Mouse (Mus musculus) bone marrow, adult 2 months (tissue): ENCODE data around the gene Xrra1. TPM values are rescaled to one million over a fixed set of nuclear protein-coding genes. Genes with fewer than 3 reads are reported as not detected.

Experiments used
- H3K27ac ChIP-seq: fragments of 200-500 bp; 2 replicates; pipeline ENCODE4 v1.5.1; 2012; ENCODE audit warnings: low read depth, mild to moderate bottlenecking, control low read depth, inconsistent platforms, low read length; ENCODE audit not compliant: control insufficient read depth, poor library complexity, insufficient read depth
- H3K4me1 ChIP-seq: fragments of 200-500 bp; 2 replicates; pipeline ENCODE4 v1.6.1; 2011; ENCODE audit warnings: low read length; ENCODE audit not compliant: control insufficient read depth, insufficient read depth
- H3K4me3 ChIP-seq: fragments of 200-500 bp; replicated peaks from 2 replicates; pipeline ENCODE3; 2011; ENCODE audit warnings: mild to moderate bottlenecking, low read depth, low read length, control low read depth; ENCODE audit not compliant: control insufficient read depth
- CTCF ChIP-seq: fragments of 200-500 bp; IDR thresholded peaks from 2 replicates; pipeline ENCODE4 v1.5.1; 2011; ENCODE audit warnings: low read length, control low read depth; ENCODE audit not compliant: control insufficient read depth, insufficient read depth
- POLR2A ChIP-seq: fragments of 200-500 bp; IDR thresholded peaks from 2 replicates; pipeline ENCODE4 v1.6.1; 2011; ENCODE audit warnings: low read depth, mild to moderate bottlenecking, control low read depth, low read length, borderline replicate concordance; ENCODE audit not compliant: control insufficient read depth
- WGBS: fragments of 180-500 bp; shearing (Covaris S2); methylation state at CpG from one replicate; pipeline ENCODE4 v1.1.7; 2018; 5-methylcytosine and 5-hydroxymethylcytosine counted together
- polyA plus RNA-seq: library from polyadenylated mRNA; stranded (reverse); fragments of >200 nt; gene quantifications from 2 replicates; pipeline ENCODE4 v1.2.4, GENCODE M21; 2011; ENCODE audit warnings: low replicate concordance; ENCODE audit not compliant: missing spikeins, insufficient read depth, insufficient read length

The Xrra1 gene
- polyA plus RNA-seq, 1 experiment = not detected

DNA sequence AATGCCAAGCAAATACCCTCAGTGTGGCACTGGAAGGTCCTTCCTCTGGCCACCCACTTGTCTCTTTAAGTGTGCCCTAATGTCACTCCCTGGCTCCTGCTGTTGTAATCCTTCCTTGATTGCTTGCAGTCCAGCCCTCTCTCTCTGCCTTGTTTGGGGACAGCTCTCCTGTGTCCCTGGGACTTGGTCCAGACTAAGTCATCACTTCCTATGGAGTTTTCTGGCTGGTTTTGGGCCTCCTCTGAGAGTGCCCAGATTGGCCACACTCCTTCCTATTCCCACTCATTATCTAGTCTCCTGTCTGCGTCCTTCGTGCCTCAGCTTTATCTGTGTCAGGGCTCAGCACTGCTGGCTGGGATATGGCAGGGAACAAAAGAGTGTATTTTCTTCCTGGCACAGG is 56.6 kb downstream of the Xrra1 start:
- Histone ChIP-seq H3K27ac (no peak overlapping the region), H3K4me3 (no peak overlapping the region), H3K4me1 (no peaks in the 10 kb centered on the region)
- WGBS = 79% methylated on average over 2 of the region's 2 CpGs
- TF ChIP-seq CTCF = no peak
- no peak for TF ChIP-seq POLR2A

DNA sequence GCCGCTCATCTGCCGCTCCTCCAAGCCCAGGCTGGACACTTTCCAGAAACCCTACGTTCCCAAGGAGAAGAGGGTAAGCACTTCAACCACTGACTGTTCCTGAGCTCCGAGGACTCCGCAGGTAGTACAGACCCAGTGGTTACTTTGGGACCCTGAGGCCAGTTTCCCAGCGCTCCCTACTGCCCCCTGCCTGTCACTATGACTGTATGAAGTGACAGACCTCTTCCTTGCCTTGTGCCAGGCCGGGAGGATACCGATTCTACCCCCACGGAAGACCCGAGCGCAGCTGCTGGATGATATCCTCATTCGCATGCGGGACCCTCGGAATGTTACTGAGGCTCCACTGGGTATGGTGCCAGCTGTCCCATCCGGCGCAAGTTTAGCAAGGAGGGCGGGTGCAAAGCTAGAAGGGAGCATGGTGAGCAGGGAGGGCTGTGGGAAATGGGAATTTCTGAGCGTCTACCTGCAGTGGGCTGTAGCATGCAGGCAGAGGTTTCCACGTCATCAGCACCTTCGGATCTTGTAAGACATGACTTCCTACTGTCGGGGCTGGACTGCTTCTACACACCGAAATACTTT is 57.9 kb downstream of the Xrra1 start:
- 8% methylated on average over 22 of the region's 22 CpGs for WGBS
- H3K4me3 ChIP-seq = no peak overlapping the region
- no peak overlapping the region for H3K27ac ChIP-seq
- TF ChIP-seq CTCF (peak; percentile 54; the same call in 1 of the 2 replicates), POLR2A (no peak)
- H3K4me1 ChIP-seq = no peaks in the 10 kb centered on the region

DNA sequence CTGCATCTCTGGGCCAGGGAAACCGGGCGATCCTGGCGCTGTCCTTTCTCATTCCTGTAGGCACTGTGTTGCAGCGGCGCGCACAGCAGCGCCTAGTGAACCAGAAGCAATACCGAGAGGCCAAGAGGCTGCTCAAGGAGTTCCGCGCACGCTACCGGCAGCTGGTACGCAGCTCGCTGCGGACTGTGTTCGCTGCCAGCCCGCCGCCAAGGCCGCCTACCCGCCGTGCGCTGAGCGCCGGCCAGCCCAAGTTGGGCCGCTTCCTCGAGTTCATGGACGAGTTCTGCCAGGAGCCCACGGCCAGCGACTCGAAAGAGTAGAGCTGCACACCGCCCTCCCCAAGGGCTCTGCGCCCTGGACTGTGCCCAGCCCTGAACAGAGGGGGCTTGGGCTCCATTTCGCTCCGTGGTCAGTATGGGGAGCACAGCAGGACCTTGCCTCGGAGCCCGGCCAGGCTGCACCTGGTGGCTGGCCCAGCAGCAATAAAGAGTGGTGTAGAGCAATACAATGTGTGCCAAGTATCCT is 58.5 kb downstream of the Xrra1 start:
- Histone ChIP-seq H3K27ac (no peak overlapping the region), H3K4me1 (no peaks in the 10 kb centered on the region)
- 2% methylated on average over 36 of the region's 36 CpGs for WGBS

DNA sequence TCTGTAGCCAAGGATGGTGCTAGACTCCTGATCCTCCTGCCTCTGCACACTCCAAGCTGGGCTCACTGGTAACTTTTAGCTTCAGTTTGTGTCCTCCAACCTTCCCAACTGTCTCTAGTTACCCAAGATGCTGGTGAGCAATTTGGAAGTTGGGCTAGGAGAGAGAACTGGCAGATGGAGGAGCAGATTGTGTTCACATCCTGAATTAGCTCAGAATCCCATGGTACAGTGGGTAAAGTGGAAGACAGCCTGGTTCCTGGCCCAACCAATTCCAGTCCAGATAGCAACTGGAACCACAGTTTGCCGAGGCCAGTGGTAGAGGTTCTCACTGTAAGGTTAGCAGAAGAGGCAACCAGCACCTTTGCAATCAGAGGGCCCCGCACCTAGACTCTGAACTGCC is 60.2 kb downstream of the Xrra1 start:
- Histone ChIP-seq H3K4me3 (no peak overlapping the region), H3K27ac (no peak overlapping the region), H3K4me1 (no peaks in the 10 kb centered on the region)
- 81% methylated on average over 2 of the region's 2 CpGs for WGBS
- TF ChIP-seq CTCF (no peak), POLR2A (no peak)

More for the DNA sequence above, 58.5 kb downstream of the Xrra1 start:
- H3K4me3 ChIP-seq = no peak overlapping the region
- TF ChIP-seq CTCF (no peak), POLR2A (no peak)

DNA sequence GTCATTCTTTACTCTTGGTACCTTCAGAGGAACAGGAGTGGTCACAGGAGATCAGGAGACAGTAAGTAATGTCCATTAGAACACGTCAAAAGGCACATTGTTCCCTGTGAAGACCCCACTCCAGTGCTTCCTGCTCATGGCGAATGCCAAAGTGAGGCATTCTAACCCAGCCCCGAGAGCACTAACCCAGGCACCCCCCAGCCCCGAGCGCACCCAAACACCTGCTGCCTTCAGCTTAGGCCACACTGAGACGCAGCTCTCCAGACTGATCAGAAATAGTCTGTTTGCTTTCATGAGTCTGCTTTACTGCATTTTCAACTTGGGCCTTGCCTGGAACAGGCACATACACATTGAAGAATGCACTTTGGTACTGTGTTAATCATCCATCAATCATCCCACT is 61.1 kb downstream of the Xrra1 start:
- H3K27ac ChIP-seq = no peak overlapping the region

DNA sequence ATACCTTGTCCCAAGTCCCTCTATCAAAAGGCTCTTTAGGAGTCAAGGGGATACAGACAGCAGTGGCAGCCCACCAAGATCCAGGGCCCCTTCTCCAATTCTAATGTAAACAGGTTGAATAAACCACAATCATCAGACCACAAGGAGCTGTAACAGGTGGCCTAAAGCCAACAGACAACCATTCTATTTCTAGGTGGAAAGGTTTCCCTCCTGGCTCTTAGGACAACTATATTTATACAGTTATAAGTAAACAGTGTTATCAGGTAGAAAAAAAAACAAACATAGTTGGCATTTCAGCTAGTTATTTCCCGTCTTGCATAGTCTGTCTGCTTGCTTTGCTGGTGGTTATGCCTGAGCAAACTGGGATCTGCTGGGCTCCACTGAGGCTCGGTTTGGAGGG is 61.5 kb downstream of the Xrra1 start:
- H3K4me3 ChIP-seq = no peak overlapping the region
- WGBS = 75% methylated on average over 2 of the region's 2 CpGs
- H3K4me1 ChIP-seq = no peaks in the 10 kb centered on the region
- TF ChIP-seq POLR2A (no peak), CTCF (no peak)
- no peak overlapping the region for H3K27ac ChIP-seq

More for the DNA sequence above, 61.1 kb downstream of the Xrra1 start:
- Histone ChIP-seq H3K4me3 (no peak overlapping the region), H3K4me1 (no peaks in the 10 kb centered on the region)
- TF ChIP-seq POLR2A (no peak), CTCF (no peak)
- 87% methylated on average over 6 of the region's 6 CpGs for WGBS

DNA sequence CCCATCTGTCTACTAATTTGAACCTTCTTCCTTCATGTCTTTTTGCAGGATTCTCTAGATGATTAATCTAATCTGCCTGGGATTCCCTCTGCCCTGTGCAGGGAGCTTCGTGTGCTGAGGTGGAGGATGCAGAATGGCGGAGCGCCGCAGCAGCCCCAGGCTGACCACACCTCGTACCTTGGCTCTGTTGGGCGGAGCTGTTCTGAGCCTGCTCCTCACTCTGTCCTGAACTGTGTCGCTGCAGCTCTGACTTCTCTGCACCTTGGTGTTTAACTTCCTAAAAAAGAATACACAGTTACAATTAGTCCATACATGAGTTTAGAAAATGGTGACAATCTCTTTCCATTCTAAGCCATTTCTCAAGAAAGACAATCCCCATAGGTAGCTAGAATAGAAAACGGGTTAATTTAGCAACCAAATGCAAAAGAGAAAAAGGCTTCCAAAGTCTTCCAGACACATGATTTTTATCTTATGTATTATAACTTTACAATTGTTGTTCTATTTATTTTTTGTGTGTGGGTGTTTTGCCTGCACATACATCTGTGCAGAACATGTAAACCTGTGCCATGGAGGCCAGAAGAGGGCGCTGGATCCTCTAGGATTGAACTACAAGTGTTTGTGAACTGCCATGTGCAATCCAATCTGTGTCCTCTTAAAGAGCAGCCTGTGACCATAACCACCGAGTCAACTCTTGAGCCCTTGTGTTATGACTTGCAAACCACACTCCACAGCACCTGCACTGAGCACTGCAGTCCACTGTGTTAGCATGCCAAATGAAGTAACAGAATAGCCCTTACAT is 68.2 kb downstream of the Xrra1 start:
- Histone ChIP-seq H3K4me3 (no peak overlapping the region), H3K4me1 (no peaks in the 10 kb centered on the region), H3K27ac (no peak overlapping the region)
- TF ChIP-seq CTCF (peak; percentile 39), POLR2A (no peak)
- WGBS = 73% methylated on average over 10 of the region's 10 CpGs

DNA sequence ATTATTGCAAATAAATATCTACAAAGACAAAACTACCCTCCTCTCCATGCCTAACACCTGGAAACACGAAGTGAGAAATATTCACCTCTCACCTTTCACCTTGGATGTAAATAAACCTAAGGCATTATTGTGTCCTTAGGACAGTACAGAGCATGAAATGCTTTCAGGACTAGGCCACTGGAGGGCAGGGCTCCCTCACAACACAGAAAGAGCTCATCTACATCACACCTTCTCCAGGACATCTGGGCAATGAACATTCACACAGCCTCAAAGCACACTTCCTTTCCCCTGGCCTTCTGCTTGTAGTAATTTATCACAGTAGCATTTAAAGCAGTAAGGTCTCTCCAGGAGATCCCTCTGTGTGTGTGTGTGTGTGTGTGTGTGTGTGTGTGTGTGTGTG is 76.8 kb downstream of the Xrra1 start:
- H3K4me3 ChIP-seq = no peak overlapping the region
- no peak overlapping the region for H3K27ac ChIP-seq
- H3K4me1 ChIP-seq = no peaks in the 10 kb centered on the region
- 87% methylated on average over 1 of the region's 1 CpGs for WGBS
- no peak for TF ChIP-seq POLR2A
- peak; percentile 32 for TF ChIP-seq CTCF
